8 mouse cellular contexts compared by ENCODE assay signal in genomic region chr5:105415198-105415791, GRCm38 (mm10). TPM values are rescaled to one million over a fixed set of nuclear protein-coding genes. Genes with fewer than 3 reads are reported as not detected.
DNase-seq lines count a peak whose midpoint lies in the region; ATAC-seq lines count a peak whose summit lies in the region.

Lrrc8b (plus strand) TSS chr5:105415775.

- peak; percentile 94 for ATAC-seq in forebrain, embryonic 11.5 days (replicated peaks; ENCODE audit: low FRiP score)
- ATAC-seq in heart, embryonic 15.5 days (replicated peaks; ENCODE audit: insufficient number of reproducible peaks, insufficient read depth, low FRiP score, low read depth): peak; percentile 92
- ATAC-seq in liver, embryonic 13.5 days (ENCODE audit: low read depth): peak; percentile 85
- ATAC-seq in stomach, embryonic 14.5 days (ENCODE audit: insufficient number of reproducible peaks, insufficient read depth, low FRiP score, low read depth): peak; percentile 94

- H3K36me3 ChIP-seq in forebrain, embryonic 11.5 days (ENCODE audit: control insufficient read depth, insufficient read depth, low read length): no peaks in the 10 kb centered on the region
- no peaks in the 10 kb centered on the region for H3K36me3 ChIP-seq in heart, embryonic 15.5 days
- H3K36me3 ChIP-seq in liver, embryonic 13.5 days: peaks cover 17% of the 10 kb centered on the region
- H3K36me3 ChIP-seq in stomach, embryonic 14.5 days (ENCODE audit: control insufficient read depth, insufficient read depth, low read length): no peaks in the 10 kb centered on the region

- peak within 1 kb of the TSS; percentile 87 for H3K4me3 ChIP-seq in forebrain, embryonic 11.5 days (ENCODE audit: low read depth, low read length)
- peak within 1 kb of the TSS; percentile 79 for H3K4me3 ChIP-seq in heart, embryonic 15.5 days
- H3K4me3 ChIP-seq in liver, embryonic 13.5 days (replicated peaks): peak within 1 kb of the TSS; percentile 96
- peak within 1 kb of the TSS; percentile 81 for H3K4me3 ChIP-seq in stomach, embryonic 14.5 days (ENCODE audit: low read depth, low read length)

- H3K9ac ChIP-seq in forebrain, embryonic 11.5 days (ENCODE audit: low read length): peak within 1 kb of the TSS; percentile 91
- peak within 1 kb of the TSS; percentile 93 for H3K9ac ChIP-seq in heart, embryonic 15.5 days
- H3K9ac ChIP-seq in liver, embryonic 13.5 days: peak within 1 kb of the TSS; percentile 99
- H3K9ac ChIP-seq in stomach, embryonic 14.5 days (replicated peaks; ENCODE audit: low read depth, low read length): peak within 1 kb of the TSS; percentile 84

- peak within 1 kb of the TSS; percentile 50; the same call in 1 of the 2 replicates for H3K27ac ChIP-seq in forebrain, embryonic 11.5 days (ENCODE audit: low read depth, low read length)
- H3K27ac ChIP-seq in heart, embryonic 15.5 days: peak within 1 kb of the TSS; percentile 81
- peak within 1 kb of the TSS; percentile 95 for H3K27ac ChIP-seq in liver, embryonic 13.5 days
- H3K27ac ChIP-seq in stomach, embryonic 14.5 days (ENCODE audit: low read length): peak within 1 kb of the TSS; percentile 86

- H3K4me2 ChIP-seq in forebrain, embryonic 11.5 days (ENCODE audit: low read depth, low read length, severe bottlenecking): peak within 1 kb of the TSS; percentile 99
- peak within 1 kb of the TSS; percentile 96 for H3K4me2 ChIP-seq in heart, embryonic 15.5 days
- peak within 1 kb of the TSS; percentile 99 for H3K4me2 ChIP-seq in liver, embryonic 13.5 days
- H3K4me2 ChIP-seq in stomach, embryonic 14.5 days (replicated peaks; ENCODE audit: low read depth, low read length): peak within 1 kb of the TSS; percentile 90

- no peaks in the 10 kb centered on the region for H3K27me3 ChIP-seq in forebrain, embryonic 11.5 days (ENCODE audit: control insufficient read depth, insufficient read depth, low read length)
- H3K27me3 ChIP-seq in heart, embryonic 15.5 days: no peaks in the 10 kb centered on the region
- H3K27me3 ChIP-seq in liver, embryonic 13.5 days: no peaks in the 10 kb centered on the region
- H3K27me3 ChIP-seq in stomach, embryonic 14.5 days (ENCODE audit: control insufficient read depth, insufficient read depth, low read length): no peaks in the 10 kb centered on the region

- no peaks in the 10 kb centered on the region for H3K9me3 ChIP-seq in forebrain, embryonic 11.5 days (ENCODE audit: control insufficient read depth, low read length)
- no peaks in the 10 kb centered on the region for H3K9me3 ChIP-seq in heart, embryonic 15.5 days (replicated peaks)
- H3K9me3 ChIP-seq in liver, embryonic 13.5 days (replicated peaks): no peaks in the 10 kb centered on the region
- H3K9me3 ChIP-seq in stomach, embryonic 14.5 days (ENCODE audit: control insufficient read depth, low read depth, low read length): no peaks in the 10 kb centered on the region

- H3K4me1 ChIP-seq in forebrain, embryonic 11.5 days (replicated peaks; ENCODE audit: control insufficient read depth, insufficient read depth, low read length): peaks cover 7% of the 10 kb centered on the region
- H3K4me1 ChIP-seq in heart, embryonic 15.5 days (replicated peaks): peaks cover 14% of the 10 kb centered on the region
- peaks cover 76% of the 10 kb centered on the region for H3K4me1 ChIP-seq in liver, embryonic 13.5 days (replicated peaks)
- H3K4me1 ChIP-seq in stomach, embryonic 14.5 days (ENCODE audit: control insufficient read depth, insufficient read depth, low read length): no peaks in the 10 kb centered on the region

- peak; percentile 64 to 68 for DNase-seq in CD8-positive naive resting alpha-beta T cell, adult 2 months (ENCODE audit: low read depth in 2 of 2, low spot score in 2 of 2)
- peak; percentile 70 for DNase-seq in c-Kit-positive CD71-negative TER-119-negative erythroid progenitor cells, embryonic 14.5 days (ENCODE audit: low read depth)
- DNase-seq in forebrain, embryonic 11.5 days (ENCODE audit: low spot score): peak; percentile 91
- peak; percentile 80 to 94 for DNase-seq in kidney, postnatal 25 days
- peak; percentile 72 for DNase-seq in liver, embryonic 13.5 days
- DNase-seq in natural killer cell, adult 2 months (ENCODE audit: low spot score in 2 of 2): peak; percentile 86 to 88

- under 1% methylated on average over 56 of the region's 63 CpGs for WGBS in forebrain, embryonic 11.5 days
- WGBS in heart, embryonic 15.5 days: 0% methylated on average over 39 of the region's 63 CpGs
- under 1% methylated on average over 58 of the region's 63 CpGs for WGBS in liver, embryonic 13.5 days (ENCODE audit: insufficient replicate concordance)
- WGBS in stomach, embryonic 14.5 days: under 1% methylated on average over 61 of the region's 63 CpGs

RNA-seq across cellular contexts. Expression of gene Lrrc8b, which starts in this region (rescaled TPM):
- polyA plus RNA-seq in forebrain, embryonic 11.5 days (2014; fragmentation: Nextera tagmentation; extraction: Ambion mirVana): 11.8 TPM in 2 replicates
- 2.9 and 3.9 TPM in 2 replicates for polyA plus RNA-seq in heart, embryonic 15.5 days (2015; fragmentation: Nextera tagmentation; extraction: Ambion mirVana)
- 4.1 and 5.7 TPM in 2 replicates for polyA plus RNA-seq in liver, embryonic 13.5 days (2015; fragmentation: Nextera tagmentation; extraction: Ambion mirVana)
- 9.4 and 11.2 TPM in 2 replicates for polyA plus RNA-seq in stomach, embryonic 14.5 days (2014; fragmentation: Nextera tagmentation; extraction: Ambion mirVana)

Comparison
In these comparisons a context has a peak if more than half of its experiments do, and no peak if none do; other contexts are left out.
1. Peak in every context shown above with its lines: DNase-seq, ATAC-seq, H3K4me3 ChIP-seq and H3K27ac ChIP-seq.